Mouse (Mus musculus): ENCODE measurements at regions not wholly inside any gene's neighbourhood (a gene's known extent, or its start where the extent isn't known, plus 50 kb on each side); places are given as distances from the start of the nearest gene placed in this dataset.
A peak's percentile ranks its signal among the peaks of the same experiment; 100 is the strongest.

DNA sequence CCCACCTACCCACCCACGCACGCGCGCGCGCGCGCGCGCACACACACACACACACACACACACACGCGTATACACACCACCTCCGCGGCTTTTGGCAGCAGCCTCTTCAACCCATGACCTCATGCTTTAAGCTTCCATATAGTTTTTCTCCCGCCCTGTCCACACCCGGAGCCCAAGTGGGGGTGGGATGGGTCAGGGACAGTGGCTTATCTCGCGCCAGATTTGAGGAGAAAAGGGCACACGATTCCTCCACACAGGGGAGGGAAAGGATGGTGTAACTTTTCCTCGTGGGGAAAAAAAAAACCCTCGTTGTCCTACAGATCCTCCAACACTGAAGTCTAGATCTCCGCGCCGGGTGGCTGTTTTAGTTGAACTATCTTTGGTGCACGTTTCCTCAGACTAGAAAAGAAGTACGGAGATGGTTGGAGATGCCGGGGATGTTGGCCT is 128.8 kb upstream of the Ubr2 start:
- peak; percentile 95 for DNase-seq

DNA sequence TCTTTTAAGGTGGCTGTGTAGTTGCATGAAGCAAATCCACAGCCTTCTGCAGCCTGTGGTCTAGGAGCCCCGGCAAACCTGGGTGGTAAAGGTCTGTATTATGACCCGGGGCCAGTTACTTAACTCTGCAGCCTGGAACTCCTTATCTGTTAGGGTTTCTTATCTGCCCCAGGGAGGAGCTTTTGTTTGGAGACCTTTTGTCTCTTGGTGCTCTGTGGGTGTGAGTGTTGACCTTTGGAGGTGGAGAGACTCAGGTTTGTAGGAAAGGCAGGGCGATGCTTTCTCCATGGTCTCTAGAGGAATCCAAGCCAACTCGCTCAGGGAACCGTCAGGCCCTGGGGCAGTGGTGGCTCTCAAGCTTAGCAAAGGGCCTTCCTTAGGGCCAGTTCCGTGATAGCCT is 127.8 kb upstream of the Ubr2 start:
- DNase-seq, result peak; percentile 84

- DNase-seq, result peak; percentile 94
Observed at GRCm38 (mm10) chr17:47135391-47135790, 125.0 kb upstream of the Ubr2 start.

- no peak for DNase-seq
Observed at GRCm38 (mm10) chr17:47133785-47134184, 123.4 kb upstream of the Ubr2 start.

- no peak for DNase-seq
Observed at GRCm38 (mm10) chr17:47127571-47127970, 117.2 kb upstream of the Ubr2 start.

DNA sequence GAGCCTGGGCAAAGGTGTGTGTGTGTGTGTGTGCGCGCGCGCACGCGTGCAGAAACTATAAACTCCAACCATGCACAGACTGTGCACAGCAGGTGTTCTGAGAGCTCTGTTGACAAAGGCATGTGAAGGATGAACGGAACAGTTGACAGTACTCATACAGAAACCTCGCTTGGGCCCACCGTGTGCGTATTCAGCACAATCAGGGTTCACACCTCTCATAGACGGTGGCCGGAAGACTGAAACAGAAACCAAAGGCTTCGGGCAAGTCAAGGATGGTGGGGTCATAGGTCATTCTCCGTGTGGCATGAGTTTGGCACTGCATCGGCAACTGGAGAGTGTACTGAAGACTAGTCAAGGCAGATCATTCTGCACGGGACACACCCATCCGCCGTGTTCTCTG is 113.2 kb upstream of the Ubr2 start:
- DNase-seq, result no peak

DNA sequence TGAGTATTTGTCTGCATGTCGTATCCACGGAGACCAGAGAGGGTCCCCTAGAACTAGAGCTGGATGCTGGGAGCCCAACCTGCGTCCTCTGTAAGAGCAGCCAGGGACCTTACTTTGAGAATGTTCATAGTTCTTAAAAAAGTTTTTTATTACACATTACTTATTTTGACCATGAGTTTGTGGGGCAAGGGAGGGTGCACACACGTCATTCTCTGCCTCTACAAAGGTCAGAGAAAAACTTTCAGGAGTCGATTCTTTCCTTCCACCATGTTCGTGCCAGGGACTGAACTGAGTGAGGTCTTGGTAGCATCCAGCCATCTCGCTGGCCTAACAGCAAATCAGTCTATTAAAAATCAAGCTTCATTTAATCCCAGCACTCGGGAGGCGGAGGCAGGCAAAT is 111.9 kb upstream of the Ubr2 start:
- DNase-seq, result peak; percentile 65

- peak; percentile 56 for DNase-seq
Observed at GRCm38 (mm10) chr17:47118010-47118409, 107.7 kb upstream of the Ubr2 start.

GRCm38 (mm10) chr17:47115754-47116153 is 105.4 kb upstream of the Ubr2 start:
- DNase-seq, result no peak

- no peak for DNase-seq
Observed at GRCm38 (mm10) chr17:47115141-47115540, 104.8 kb upstream of the Ubr2 start.

DNA sequence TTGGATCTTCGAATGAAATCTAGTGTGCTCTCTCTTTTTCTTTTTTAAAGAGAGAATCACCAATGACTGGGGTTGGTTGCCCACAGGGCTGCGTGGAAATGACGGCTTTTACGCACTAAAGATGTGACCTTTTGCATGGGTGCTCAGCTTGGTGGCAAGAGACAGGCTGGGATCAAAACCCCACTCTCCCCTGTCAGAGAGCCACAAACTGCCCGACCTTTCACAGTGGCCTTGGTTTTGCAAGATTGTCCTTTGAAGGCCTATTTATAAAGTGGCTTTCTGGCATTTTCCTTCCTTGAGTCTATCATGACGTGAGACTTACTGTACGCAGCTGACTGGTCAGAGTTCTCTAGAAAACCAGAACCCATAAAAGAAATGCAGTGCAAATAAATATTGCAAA is 104.4 kb upstream of the Ubr2 start:
- DNase-seq, result no peak

DNA sequence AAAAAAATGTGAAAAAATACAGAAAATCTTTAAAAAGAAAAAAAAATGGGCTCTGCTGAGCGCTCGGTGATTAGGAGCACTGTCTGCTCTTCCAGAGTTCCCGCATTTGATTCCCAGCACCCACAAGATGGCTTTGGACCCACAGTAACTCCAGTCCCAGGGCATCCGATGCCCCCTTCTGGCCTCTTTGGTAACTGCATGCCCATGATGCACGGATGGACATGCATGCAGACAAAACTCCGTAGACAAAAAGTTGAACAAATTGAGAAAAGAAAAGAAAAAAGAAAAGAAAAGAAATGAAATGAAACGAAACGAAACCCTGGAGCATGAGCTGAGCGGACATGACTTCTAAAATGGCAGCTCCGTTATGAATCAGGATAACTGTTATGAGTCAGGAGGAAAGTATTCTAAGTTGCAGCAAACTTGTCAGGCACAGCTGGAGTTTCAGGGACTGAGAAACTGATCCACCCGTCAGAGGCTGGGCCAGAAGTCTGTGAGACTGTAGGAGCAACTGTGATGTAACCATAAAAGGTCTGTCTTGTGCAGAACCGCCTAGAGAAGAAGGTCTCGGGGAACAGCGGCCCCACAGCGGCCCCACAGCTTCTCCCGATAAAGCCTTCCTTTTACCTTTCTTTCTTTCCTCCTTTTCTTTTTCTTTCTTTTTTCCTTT is 102.3 kb upstream of the Ubr2 start:
- DNase-seq, result peak; percentile 96

DNA sequence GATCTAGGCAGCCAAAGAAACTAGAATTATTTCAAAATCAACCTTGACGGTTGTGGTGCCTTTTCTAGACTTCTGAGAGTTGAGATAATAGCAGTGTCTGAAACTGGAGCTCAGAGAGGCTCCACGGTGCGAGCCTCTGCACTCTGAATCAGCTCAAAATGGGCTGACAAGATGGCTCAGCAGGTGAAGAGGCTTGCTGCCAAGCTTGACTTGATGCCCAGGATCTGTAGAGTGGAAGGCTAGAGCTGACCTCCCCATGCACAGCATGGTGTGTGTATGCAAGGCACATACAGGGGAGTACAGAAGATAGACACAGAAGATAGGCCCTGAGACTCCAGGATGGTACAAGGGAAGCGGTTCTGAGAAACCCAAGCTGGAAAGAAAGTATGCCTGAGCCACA is 100.5 kb upstream of the Ubr2 start:
- peak; percentile 68 for DNase-seq

GRCm38 (mm10) chr17:47104328-47104727 is 94.0 kb upstream of the Ubr2 start:
- peak; percentile 24 for DNase-seq

DNA sequence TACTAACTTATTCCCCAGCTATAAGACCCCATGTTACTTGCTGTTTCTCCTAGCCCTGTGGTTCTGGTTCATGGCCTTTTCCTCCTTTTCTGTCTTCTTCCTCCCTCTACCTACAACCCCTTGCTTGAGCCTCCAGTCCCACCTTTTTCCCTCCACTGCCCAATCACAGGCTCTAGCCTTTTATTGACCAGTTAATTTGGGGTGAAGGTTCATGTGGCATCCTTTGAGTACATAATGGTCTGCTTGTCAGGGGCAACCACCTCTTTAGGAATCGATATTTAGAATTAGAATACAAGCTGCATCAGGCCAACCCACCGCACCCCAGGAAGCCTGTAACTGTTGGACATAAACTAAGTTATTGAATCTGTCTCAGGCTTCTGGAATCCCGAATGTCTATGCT is 84.8 kb upstream of the Ubr2 start:
- peak; percentile 62 for DNase-seq

DNA sequence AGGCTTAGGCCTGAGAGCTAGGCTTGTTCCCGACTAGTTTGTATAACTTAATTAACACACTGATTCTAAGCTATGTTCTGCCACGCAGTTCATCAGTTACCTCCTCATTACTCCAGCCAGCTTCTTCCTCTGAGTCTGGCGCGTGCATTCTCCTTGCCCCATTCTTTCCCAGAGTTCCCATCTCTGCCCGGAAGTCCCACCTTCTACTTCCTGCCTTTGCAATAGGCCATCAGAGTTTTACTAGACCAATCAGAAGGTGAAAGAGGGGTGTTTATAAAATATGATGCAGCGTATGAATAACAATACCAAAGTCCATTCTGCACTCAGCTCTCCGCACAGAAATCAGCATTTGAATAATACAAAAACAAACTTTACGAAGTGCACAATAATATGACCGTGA is 81.7 kb upstream of the Ubr2 start:
- DNase-seq, result peak; percentile 33

GRCm38 (mm10) chr17:47089769-47090168 is 79.4 kb upstream of the Ubr2 start:
- peak; percentile 63 for DNase-seq

DNA sequence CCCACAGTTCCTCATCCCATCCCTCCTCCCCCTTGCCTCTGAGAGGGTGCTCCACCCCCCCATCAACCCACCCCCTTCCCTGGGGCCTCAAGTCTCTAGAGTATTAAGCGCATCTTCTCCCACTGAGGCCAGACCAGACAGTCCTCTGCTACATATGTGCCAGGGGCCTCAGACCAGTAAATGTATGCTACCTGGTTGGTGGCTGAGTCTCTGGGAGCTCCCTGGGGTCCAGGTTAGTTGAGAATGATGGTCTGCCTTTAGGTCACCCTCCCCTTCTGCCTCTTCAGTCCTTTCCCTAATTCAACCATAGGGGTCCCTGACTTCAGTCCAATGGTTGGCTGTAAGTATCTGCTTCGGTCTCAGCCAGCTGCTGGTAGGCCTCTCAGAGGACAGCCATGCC is 58.9 kb upstream of the Ubr2 start:
- peak; percentile 55 for DNase-seq

GRCm38 (mm10) chr17:47065307-47065901 is 55.0 kb upstream of the Ubr2 start:
- peak; percentile 94 for DNase-seq

- DNase-seq, result peak; percentile 93
Observed at GRCm38 (mm10) chr17:47064592-47065306, 54.4 kb upstream of the Ubr2 start.

- DNase-seq, result peak; percentile 11
Observed at GRCm38 (mm10) chr17:47064006-47064405, 53.6 kb upstream of the Ubr2 start.

DNA sequence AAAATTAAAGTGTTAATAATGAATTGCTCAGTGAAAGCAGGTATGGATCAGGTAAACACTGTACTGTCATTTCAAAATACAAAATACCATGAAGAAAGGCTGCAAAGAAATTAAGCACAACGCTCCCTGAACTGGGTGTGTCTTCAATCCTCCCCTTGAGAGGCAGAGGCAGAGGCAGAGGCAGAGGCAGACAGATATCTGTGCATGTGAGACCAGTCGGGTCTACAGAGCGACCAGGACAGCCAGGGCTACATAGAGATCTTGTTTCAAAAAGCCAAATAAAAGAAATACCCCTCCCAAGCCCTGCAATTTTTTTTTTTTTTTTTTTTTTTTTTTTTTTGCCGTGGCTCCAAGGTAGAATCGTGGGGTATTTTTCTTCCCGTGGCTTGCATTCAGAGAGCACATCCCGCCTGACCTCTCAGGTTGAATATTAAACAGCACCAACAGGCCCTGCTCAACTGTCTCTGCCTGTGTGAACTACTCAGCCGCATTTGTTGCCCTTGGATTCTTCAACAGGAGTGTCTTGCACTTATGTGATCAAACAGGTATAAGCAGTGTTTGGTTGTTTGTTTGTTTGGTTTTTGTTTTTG is 50.8 kb upstream of the Ubr2 start:
- DNase-seq, result peak; percentile 54

All from heart, adult 11 months (tissue).